Mouse (Mus musculus): ENCODE measurements around the gene Dpy30. TPM values are rescaled to one million over a fixed set of nuclear protein-coding genes. Genes with fewer than 3 reads are reported as not detected.

Dpy30 gene
- total and polyA plus RNA-seq, 3 experiments: 121 to 192 TPM; not detected in 1

- no peak for TF ChIP-seq MAFK (IDR thresholded peaks at IDR 0.05; ENCODE audit: borderline replicate concordance, low read depth, low read length)
These were observed 61.3 kb downstream of the Dpy30 start (continued) for GRCm38 (mm10) chr17:74262415-74262814.

Other genes starting within 250 kb of the Dpy30 start
- gene Memo1, start 28.4 kb downstream of the Dpy30 start, total RNA-seq (2012; rRNA removed): 68.8 and 75.3 TPM in 2 replicates
- 10 to 100 TPM in 1 of 2 experiments, not detected in 1; 63.1 TPM for gene Memo1, start 28.4 kb downstream of the Dpy30 start, polyA plus RNA-seq (2012; ENCODE audit: insufficient read depth in 1 of 2, insufficient read length in 2 of 2, low read depth in 1 of 2, low replicate concordance in 2 of 2, missing spikeins in 1 of 2)
- 28.2 and 29.0 TPM in 2 replicates for gene Spast, start 15.0 kb upstream of the Dpy30 start, total RNA-seq (2012; rRNA removed)
- gene Spast, start 15.0 kb upstream of the Dpy30 start, polyA plus RNA-seq (2012; ENCODE audit: insufficient read depth in 1 of 2, insufficient read length in 2 of 2, low read depth in 1 of 2, low replicate concordance in 2 of 2, missing spikeins in 1 of 2): 10 to 100 TPM in 1 of 2 experiments, not detected in 1; 35.2 TPM
- gene Slc30a6, start 71.7 kb upstream of the Dpy30 start, total RNA-seq (2012; rRNA removed): 13.9 and 15.5 TPM in 2 replicates
- 10 to 100 TPM in 1 of 2 experiments, not detected in 1; 19.4 TPM for gene Slc30a6, start 71.7 kb upstream of the Dpy30 start, polyA plus RNA-seq (2012; ENCODE audit: insufficient read depth in 1 of 2, insufficient read length in 2 of 2, low read depth in 1 of 2, low replicate concordance in 2 of 2, missing spikeins in 1 of 2)
- 0.04 and 0.10 TPM in 2 replicates for gene Nlrc4, start 135.2 kb upstream of the Dpy30 start, total RNA-seq (2012; rRNA removed)
- gene Nlrc4, start 135.2 kb upstream of the Dpy30 start, polyA plus RNA-seq (2012; ENCODE audit: insufficient read depth in 1 of 2, insufficient read length in 2 of 2, low read depth in 1 of 2, low replicate concordance in 2 of 2, missing spikeins in 1 of 2): under 1 TPM in 1 of 2 experiments, not detected in 1; 0.47 TPM
- 24.3 and 24.4 TPM in 2 replicates for gene Yipf4, start 165.5 kb upstream of the Dpy30 start, total RNA-seq (2012; rRNA removed)
- 10 to 100 TPM in 1 of 2 experiments, not detected in 1; 31.7 TPM for gene Yipf4, start 165.5 kb upstream of the Dpy30 start, polyA plus RNA-seq (2012; ENCODE audit: insufficient read depth in 1 of 2, insufficient read length in 2 of 2, low read depth in 1 of 2, low replicate concordance in 2 of 2, missing spikeins in 1 of 2)
- 58.7 and 66.4 TPM in 2 replicates for gene Birc6, start 204.4 kb upstream of the Dpy30 start, total RNA-seq (2012; rRNA removed)
- gene Birc6, start 204.4 kb upstream of the Dpy30 start, polyA plus RNA-seq (2012; ENCODE audit: insufficient read depth in 1 of 2, insufficient read length in 2 of 2, low read depth in 1 of 2, low replicate concordance in 2 of 2, missing spikeins in 1 of 2): 100 to 1,000 TPM in 1 of 2 experiments, 10 to 100 TPM in 1; 67.3 to 475 TPM